Mouse (Mus musculus): ENCODE measurements around the gene Rab33a. TPM values are rescaled to one million over a fixed set of nuclear protein-coding genes. Genes with fewer than 3 reads are reported as not detected.

The Rab33a gene
- polyA plus RNA-seq (2015; fragmentation: Nextera tagmentation; extraction: Ambion mirVana), result 81.3 and 89.1 TPM in 2 replicates

DNA sequence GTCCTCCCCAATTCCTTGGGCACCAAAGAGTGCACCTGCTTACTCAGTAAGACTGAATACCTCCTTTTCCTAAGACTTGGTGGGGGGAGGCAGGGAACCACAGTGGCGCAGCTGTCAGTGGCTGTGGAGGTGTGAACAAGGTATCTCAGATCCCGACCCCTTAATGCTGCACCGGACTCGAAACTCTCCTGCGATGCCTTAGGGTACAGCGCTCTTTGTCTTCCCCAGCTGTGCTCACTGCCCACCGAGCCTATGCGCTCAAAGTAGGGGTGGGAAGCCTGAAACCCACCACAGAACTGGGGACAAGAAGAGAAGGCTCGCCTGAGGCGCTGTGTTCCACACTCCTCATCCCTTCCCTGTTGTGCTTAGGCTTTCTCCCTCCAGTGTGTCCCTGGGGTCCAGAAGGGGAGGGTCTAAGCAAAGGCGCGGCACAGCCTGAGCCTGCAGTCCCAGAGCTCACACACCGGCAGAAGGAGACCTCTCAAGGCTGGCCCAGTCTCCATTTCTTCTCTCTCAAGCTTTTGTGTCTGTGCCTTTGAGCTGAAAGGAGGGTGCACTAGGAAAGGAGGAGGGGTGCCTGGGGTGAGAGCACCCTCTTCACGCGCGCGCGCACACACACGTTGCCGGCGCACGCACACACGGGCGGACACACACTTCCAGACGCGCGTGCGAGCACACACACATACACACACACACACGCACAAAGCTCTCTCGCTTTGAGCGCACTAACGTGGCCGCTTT is at the start of gene Rab33a:
TSS of gene Rab33a (plus strand) at position 478 of the 741 bp plus-strand sequence.
- Histone ChIP-seq H3K4me1 (replicated peaks) (peaks cover 31% of the 10 kb centered on the region), H3K9me3 (no peaks in the 10 kb centered on the region), H3K27me3 (no peaks in the 10 kb centered on the region), H3K4me3 (peak within 1 kb of the TSS; percentile 54), H3K36me3 (no peaks in the 10 kb centered on the region), H3K27ac (replicated peaks) (peak within 1 kb of the TSS; percentile 96), H3K9ac (peak within 1 kb of the TSS; percentile 79), H3K4me2 (peak within 1 kb of the TSS; percentile 67)
- ATAC-seq (ENCODE audit: low read depth), result peak; percentile 88
- 27% methylated on average over 33 of the region's 33 CpGs for WGBS

DNA sequence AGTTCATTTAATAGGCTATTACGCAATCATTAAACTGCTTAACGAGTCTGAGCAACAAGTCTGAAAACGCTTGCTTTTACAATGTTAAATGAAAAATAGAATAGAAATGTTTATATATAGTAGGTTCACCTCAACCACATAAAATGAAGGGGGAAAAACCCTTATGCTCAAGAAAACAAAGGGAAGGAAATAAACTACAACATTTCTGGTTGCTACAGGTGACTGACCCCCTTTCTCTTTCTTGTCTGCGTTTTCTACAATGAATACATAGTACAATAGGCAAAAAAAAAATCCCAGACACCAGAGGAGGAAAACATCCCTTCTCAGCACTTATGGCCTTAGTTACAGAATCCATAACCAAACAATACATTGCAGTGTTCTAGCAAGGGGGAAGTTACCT is 38.0 kb upstream of the Rab33a start:
- Histone ChIP-seq H3K36me3 (peaks cover 67% of the 10 kb centered on the region), H3K4me2 (no peak overlapping the region), H3K27ac (replicated peaks) (no peak overlapping the region), H3K4me1 (replicated peaks) (no peaks in the 10 kb centered on the region), H3K27me3 (no peaks in the 10 kb centered on the region), H3K4me3 (no peak overlapping the region), H3K9ac (no peak overlapping the region), H3K9me3 (no peaks in the 10 kb centered on the region)
- 89% methylated on average over 4 of the region's 4 CpGs for WGBS
- no peak for ATAC-seq (ENCODE audit: low read depth)

DNA sequence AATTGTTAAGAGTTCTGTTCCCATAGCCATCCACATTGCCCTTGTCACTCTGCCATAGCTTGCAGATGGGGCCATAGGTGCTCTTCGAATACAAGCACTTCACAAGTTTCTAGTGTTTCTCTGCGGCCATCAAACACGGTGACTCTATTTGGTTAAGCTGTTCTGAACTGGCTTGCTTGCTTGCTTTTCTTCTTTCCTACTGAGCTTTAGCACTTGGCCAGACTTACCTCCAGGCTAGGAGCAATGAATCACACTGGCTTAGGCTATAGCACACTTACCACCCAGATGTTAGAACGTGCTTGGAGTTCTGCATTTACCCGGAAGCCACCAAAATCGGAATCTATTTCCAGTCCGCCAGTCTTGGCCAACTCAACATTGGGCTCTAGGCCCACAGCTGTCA is 37.4 kb upstream of the Rab33a start:
- Histone ChIP-seq H3K4me1 (replicated peaks) (no peaks in the 10 kb centered on the region), H3K27ac (replicated peaks) (no peak overlapping the region), H3K4me2 (no peak overlapping the region), H3K4me3 (no peak overlapping the region), H3K36me3 (peaks cover 61% of the 10 kb centered on the region), H3K9me3 (no peaks in the 10 kb centered on the region), H3K27me3 (no peaks in the 10 kb centered on the region), H3K9ac (no peak overlapping the region)
- no peak for ATAC-seq (ENCODE audit: low read depth)
- 87% methylated on average over 7 of the region's 7 CpGs for WGBS

DNA sequence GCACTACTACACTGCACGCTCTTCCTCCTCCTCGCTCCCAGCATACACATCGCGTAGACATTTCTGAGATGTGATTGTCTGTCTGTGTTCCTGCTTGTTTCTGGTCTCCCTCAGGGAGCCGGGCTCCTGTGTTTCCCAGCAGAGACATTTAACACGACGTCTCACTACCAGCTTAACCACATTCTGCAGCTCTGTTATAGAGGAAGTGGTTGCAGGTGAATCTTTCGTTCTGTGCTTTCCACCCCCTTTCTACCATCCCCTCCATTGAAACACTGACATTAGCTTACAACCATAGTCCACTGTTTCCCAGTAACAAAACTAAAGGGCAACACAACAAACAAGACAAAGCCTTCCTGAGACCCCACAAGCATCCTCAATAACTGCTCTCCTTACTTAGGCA is 25.3 kb upstream of the Rab33a start:
- Histone ChIP-seq H3K27ac (replicated peaks) (no peak overlapping the region), H3K4me3 (no peak overlapping the region), H3K4me1 (replicated peaks) (no peaks in the 10 kb centered on the region), H3K9me3 (no peaks in the 10 kb centered on the region), H3K36me3 (peaks cover 43% of the 10 kb centered on the region), H3K4me2 (no peak overlapping the region), H3K9ac (no peak overlapping the region), H3K27me3 (no peaks in the 10 kb centered on the region)
- 94% methylated on average over 8 of the region's 8 CpGs for WGBS
- ATAC-seq (ENCODE audit: low read depth), result no peak

DNA sequence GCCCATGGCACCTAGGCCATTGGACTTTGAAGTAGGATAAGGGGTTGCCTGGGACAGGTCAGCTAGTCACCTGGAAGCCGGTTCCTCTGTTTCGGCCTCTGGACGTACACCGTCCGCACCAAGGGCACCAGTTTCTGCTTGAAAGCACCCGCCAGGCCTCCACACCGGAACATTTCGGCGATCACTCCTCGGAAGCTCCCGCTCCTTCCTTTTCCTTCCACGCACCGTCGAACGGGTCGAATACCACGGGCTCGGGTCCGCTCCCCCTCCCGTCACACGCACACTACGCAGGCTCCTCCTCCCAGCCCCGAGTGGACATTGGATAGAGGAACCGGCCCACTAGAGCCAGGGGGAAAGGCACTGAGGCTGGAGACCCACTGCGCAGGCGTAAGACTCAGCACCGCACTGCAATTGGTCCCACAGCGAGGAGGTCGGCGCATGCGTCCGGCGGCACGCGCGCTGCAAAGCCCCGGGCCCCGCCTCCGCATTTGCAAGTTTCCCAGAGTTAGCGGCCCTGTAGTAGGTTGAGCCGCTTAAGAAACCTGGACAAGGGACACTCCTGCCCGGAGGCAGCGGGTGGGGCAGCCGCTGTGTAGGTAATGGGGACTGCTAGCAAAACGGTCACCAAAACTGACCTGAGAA is 5.8 kb upstream of the Rab33a start, which contains the start of gene Aifm1:
TSS of gene Aifm1 (minus strand) at position 398 of the 642 bp plus-strand sequence.
- H3K4me2 ChIP-seq, result peak within 1 kb of the TSS; percentile 59
- no peaks in the 10 kb centered on the region for H3K27me3 ChIP-seq
- no peaks in the 10 kb centered on the region for H3K36me3 ChIP-seq
- 22% methylated on average over 45 of the region's 45 CpGs for WGBS
- H3K4me1 ChIP-seq (replicated peaks), result peaks cover 12% of the 10 kb centered on the region; the same call in 1 of the 2 replicates
- H3K4me3 ChIP-seq, result peak within 1 kb of the TSS; percentile 53
- H3K9me3 ChIP-seq, result no peaks in the 10 kb centered on the region
- peak within 1 kb of the TSS; percentile 33; the same call in 1 of the 2 replicates for H3K27ac ChIP-seq (replicated peaks)
- ATAC-seq (ENCODE audit: low read depth), result peak; percentile 97
- H3K9ac ChIP-seq, result peak within 1 kb of the TSS; percentile 71

DNA sequence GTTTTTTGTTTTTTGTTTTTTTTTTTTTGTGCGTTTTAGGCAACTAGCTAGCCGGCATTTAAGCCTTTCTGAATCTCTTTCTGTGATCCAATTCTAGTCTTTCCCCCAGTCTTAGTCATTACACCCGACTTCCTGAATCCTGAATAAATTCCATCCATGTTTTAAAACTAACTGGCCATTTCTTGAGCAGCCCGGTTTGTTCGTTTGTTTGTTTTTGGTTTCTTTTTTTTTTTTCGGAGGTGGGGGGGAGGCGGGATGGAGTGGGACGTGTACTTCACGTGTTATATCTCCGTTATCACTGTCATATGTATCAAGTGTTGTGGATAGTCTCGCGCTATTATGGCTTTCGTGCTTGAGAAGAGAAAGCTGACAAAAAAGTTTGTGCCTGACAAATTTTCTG is 5.3 kb upstream of the Rab33a start:
- ATAC-seq (ENCODE audit: low read depth), result no peak
- no peaks in the 10 kb centered on the region for H3K9me3 ChIP-seq
- H3K27ac ChIP-seq (replicated peaks), result no peak overlapping the region
- 23% methylated on average over 13 of the region's 13 CpGs for WGBS
- peaks cover 12% of the 10 kb centered on the region; the same call in 1 of the 2 replicates for H3K4me1 ChIP-seq (replicated peaks)
- H3K27me3 ChIP-seq, result no peaks in the 10 kb centered on the region
- H3K36me3 ChIP-seq, result no peaks in the 10 kb centered on the region
- H3K4me2 ChIP-seq, result peak overlapping the region; percentile 59
- H3K9ac ChIP-seq, result peak overlapping the region; percentile 50
- peak overlapping the region; percentile 53 for H3K4me3 ChIP-seq

DNA sequence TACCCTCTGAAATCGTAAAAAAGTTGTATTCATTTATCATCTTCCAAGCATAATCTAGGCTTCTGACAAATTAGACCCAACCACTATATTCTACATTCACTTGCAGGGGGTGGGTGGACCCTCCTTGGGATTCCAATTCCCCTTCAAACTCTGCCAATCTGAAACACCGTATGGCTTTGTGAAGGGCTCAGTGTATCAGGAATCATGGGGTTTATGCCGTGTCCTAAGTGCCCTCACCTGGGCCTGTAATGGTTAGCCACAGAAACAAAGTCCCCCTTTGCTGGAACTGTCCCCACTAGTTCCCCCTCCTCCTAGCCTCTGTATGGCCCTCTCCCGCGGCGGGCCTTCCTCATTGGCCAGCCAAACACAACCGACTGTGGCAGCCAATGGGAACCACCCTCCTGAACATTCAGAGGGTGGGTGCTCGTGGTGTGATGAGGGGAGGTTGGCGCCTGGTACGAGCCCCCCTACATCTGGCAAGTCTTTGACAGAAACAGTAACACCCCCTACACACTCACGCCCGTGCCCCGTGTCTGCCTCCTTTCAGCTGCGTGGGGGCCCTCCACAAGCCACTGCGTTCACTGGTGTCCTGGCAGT is 776 bp upstream of the Rab33a start:
- Histone ChIP-seq H3K4me2 (peak overlapping the region; percentile 67), H3K9ac (peak overlapping the region; percentile 79), H3K4me1 (replicated peaks) (peaks cover 28% of the 10 kb centered on the region), H3K4me3 (peak overlapping the region; percentile 54), H3K9me3 (no peaks in the 10 kb centered on the region), H3K27ac (replicated peaks) (peak overlapping the region; percentile 96), H3K36me3 (no peaks in the 10 kb centered on the region), H3K27me3 (no peaks in the 10 kb centered on the region)
- peak; percentile 92 for ATAC-seq (ENCODE audit: low read depth)
- WGBS, result 20% methylated on average over 15 of the region's 15 CpGs

DNA sequence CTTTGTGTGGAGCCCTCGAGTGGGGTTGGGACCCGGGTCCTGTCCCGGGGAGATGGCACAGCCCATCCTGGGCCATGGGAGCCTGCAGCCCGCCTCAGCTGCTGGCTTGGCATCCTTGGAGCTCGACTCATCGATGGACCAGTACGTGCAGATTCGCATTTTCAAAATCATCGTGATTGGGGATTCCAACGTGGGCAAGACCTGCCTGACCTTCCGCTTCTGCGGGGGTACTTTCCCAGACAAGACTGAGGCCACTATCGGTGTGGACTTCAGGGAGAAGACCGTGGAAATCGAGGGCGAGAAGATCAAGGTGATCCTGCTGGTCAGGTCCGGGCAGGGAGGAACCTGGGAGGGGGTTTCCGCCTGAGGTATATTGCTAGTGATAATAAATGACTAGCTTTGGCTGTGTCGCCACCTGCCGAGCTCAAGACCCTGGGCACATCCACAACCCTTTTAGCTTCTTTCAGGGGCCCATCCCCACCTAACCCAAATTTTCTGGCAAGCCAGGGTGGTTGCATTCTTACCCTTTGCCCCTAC is 532 bp downstream of the Rab33a start:
- peaks cover 27% of the 10 kb centered on the region for H3K4me1 ChIP-seq (replicated peaks)
- WGBS, result 24% methylated on average over 20 of the region's 20 CpGs
- H3K4me2 ChIP-seq, result peak overlapping the region; percentile 67
- no peaks in the 10 kb centered on the region for H3K9me3 ChIP-seq
- H3K9ac ChIP-seq, result peak overlapping the region; percentile 79
- peak overlapping the region; percentile 54 for H3K4me3 ChIP-seq
- no peaks in the 10 kb centered on the region for H3K27me3 ChIP-seq
- H3K36me3 ChIP-seq, result no peaks in the 10 kb centered on the region
- ATAC-seq (ENCODE audit: low read depth), result no peak; the same call in 1 of the 2 replicates
- peak overlapping the region; percentile 96 for H3K27ac ChIP-seq (replicated peaks)

DNA sequence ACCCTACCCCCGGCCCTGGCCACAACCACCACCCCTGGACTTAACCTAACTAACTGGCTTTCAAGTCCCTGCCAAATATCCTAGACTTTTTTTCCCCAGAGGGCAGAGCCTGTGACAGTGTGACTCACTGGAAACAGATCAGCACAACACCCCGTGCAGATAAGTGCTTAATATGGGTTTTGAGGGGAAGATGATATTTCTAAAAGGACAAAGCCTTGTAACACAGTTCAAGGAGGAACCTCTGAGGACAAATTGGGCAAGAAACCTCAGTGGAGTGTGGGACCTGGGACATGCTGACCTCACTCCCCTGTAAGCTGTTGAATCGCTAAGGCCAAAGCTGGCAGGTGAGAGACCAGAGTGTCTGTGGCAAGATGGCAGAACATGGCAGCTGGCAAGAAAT is 2.6 kb downstream of the Rab33a start:
- H3K9me3 ChIP-seq, result no peaks in the 10 kb centered on the region
- 80% methylated on average over 3 of the region's 3 CpGs for WGBS
- H3K27me3 ChIP-seq, result no peaks in the 10 kb centered on the region
- H3K4me3 ChIP-seq, result peak overlapping the region; percentile 54
- H3K36me3 ChIP-seq, result no peaks in the 10 kb centered on the region
- H3K4me2 ChIP-seq, result peak overlapping the region; percentile 67
- ATAC-seq (ENCODE audit: low read depth), result no peak
- H3K9ac ChIP-seq, result peak overlapping the region; percentile 79; the same call in 1 of the 2 replicates
- H3K27ac ChIP-seq (replicated peaks), result no peak overlapping the region
- peaks cover 27% of the 10 kb centered on the region for H3K4me1 ChIP-seq (replicated peaks)

DNA sequence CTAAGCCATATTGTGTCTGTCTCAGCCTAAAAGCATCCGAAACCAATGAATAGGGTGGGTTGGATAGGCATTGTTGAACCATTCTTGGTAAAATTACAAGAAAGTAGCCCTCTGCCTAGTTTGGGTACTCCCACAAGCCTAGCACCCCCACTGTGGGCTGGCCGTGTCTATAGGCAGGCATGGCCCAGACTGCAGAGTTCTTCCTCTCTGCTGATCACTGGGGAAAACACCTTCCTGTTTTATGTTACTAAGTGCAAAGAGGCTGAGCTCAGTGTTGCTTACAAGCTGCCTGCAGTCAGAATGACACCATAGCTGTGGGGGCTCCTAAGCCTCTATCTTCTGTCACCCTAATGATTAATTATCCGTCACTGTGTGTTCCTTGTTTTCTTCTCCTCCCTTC is 4.4 kb downstream of the Rab33a start:
- H3K4me3 ChIP-seq, result no peak overlapping the region
- no peak for ATAC-seq (ENCODE audit: low read depth)
- no peaks in the 10 kb centered on the region for H3K36me3 ChIP-seq
- H3K4me2 ChIP-seq, result peak overlapping the region; percentile 67
- WGBS, result 71% methylated on average over 3 of the region's 3 CpGs
- no peaks in the 10 kb centered on the region for H3K27me3 ChIP-seq
- H3K27ac ChIP-seq (replicated peaks), result no peak overlapping the region
- H3K9ac ChIP-seq, result no peak overlapping the region
- H3K4me1 ChIP-seq (replicated peaks), result peaks cover 27% of the 10 kb centered on the region
- no peaks in the 10 kb centered on the region for H3K9me3 ChIP-seq

DNA sequence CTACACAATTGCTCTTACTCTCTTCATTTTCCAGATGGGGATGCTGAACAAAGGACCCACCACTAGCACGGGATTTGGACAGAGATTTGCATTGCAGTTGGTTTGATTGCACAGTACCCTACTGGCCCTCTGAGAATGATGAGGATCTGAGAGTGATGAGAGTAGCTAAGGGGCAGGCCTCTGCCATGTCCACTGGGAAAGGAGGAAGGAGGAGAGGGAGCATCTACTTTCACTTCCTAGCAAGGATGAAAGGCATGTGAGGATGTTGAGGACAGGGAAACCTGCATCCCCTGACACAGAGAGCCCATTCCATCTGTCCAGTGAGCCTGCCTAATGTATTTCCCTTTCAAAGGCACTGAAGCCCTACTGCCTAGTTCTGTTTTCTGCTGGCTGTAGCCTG is 6.2 kb downstream of the Rab33a start:
- no peaks in the 10 kb centered on the region for H3K9me3 ChIP-seq
- H3K4me1 ChIP-seq (replicated peaks), result peaks cover 27% of the 10 kb centered on the region
- no peak overlapping the region for H3K9ac ChIP-seq
- no peak for ATAC-seq (ENCODE audit: low read depth)
- 68% methylated on average over 1 of the region's 1 CpGs for WGBS
- no peaks in the 10 kb centered on the region for H3K27me3 ChIP-seq
- H3K36me3 ChIP-seq, result peaks cover 9% of the 10 kb centered on the region; the same call in 1 of the 2 replicates
- H3K4me3 ChIP-seq, result no peak overlapping the region
- H3K4me2 ChIP-seq, result no peak overlapping the region
- H3K27ac ChIP-seq (replicated peaks), result no peak overlapping the region

DNA sequence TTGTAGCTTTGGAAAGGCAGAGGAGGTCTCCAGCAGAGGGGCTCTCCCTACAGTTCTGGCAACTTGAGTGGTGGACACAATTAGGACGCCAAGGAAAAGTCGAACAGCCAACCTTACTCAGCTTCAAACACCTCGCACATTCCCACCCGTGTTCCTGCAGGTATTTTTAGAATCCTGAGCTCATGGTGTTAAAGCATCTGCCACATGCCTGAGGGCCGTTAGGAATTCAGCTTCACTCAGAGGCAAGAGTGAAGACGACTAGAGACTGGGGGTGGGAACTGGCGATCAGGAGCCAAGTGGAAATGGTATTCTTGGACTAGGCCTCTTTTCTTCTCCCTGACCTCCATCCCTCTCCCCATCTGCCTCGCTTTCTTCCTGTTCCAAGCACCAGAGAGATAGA is 6.8 kb downstream of the Rab33a start:
- no peak overlapping the region for H3K4me3 ChIP-seq
- H3K4me1 ChIP-seq (replicated peaks), result peaks cover 24% of the 10 kb centered on the region
- 70% methylated on average over 8 of the region's 8 CpGs for WGBS
- no peak for ATAC-seq (ENCODE audit: low read depth)
- no peaks in the 10 kb centered on the region for H3K9me3 ChIP-seq
- H3K4me2 ChIP-seq, result no peak overlapping the region
- H3K36me3 ChIP-seq, result peaks cover 9% of the 10 kb centered on the region; the same call in 1 of the 2 replicates
- no peaks in the 10 kb centered on the region for H3K27me3 ChIP-seq
- no peak overlapping the region for H3K9ac ChIP-seq
- H3K27ac ChIP-seq (replicated peaks), result no peak overlapping the region

Data from neural tube, embryonic 13.5 days (tissue).